Mouse (Mus musculus) embryonic fibroblast, embryonic 13.5 days (primary cell): ENCODE results near the gene Cryzl1. TPM values are rescaled to one million over a fixed set of nuclear protein-coding genes. Genes with fewer than 3 reads are reported as not detected.

Experiments
- H3K27ac ChIP-seq: 2 replicates; pipeline ENCODE4 v1.5.1; 2012; ENCODE audit warnings: low read length, control low read depth, inconsistent platforms; ENCODE audit not compliant: insufficient read depth
- H3K4me1 ChIP-seq: 2 replicates; pipeline ENCODE4 v1.6.1; 2011; ENCODE audit warnings: low read length; ENCODE audit not compliant: control insufficient read depth, insufficient read depth
- H3K4me3 ChIP-seq: 2 replicates; pipeline ENCODE4 v1.5.1; 2011; ENCODE audit warnings: mild to moderate bottlenecking, control low read depth, low read length; ENCODE audit not compliant: insufficient read depth
- CTCF ChIP-seq: IDR thresholded peaks from 2 replicates; pipeline ENCODE4 v1.5.1; 2011; ENCODE audit warnings: mild to moderate bottlenecking, control low read depth, low read length, moderate library complexity, borderline replicate concordance; ENCODE audit not compliant: insufficient read depth
- POLR2A ChIP-seq: IDR thresholded peaks from 2 replicates; pipeline ENCODE4 v1.6.1; 2011; ENCODE audit warnings: low read depth, mild to moderate bottlenecking, control low read depth, low read length, moderate library complexity
- polyA plus RNA-seq: library from polyadenylated mRNA; stranded (reverse); fragments of >200 nt; gene quantifications from 2 replicates; pipeline ENCODE4 v1.2.4, GENCODE M21; 2011; ENCODE audit warnings: low read depth; ENCODE audit not compliant: missing spikeins, insufficient read length

The Cryzl1 gene
- polyA plus RNA-seq, 1 experiment: 68.6 TPM

GRCm38 (mm10) chr16:91743055-91743454 is 14.3 kb upstream of the Cryzl1 start:
- Histone ChIP-seq H3K4me1 (peaks cover 18% of the 10 kb centered on the region), H3K27ac (no peak overlapping the region), H3K4me3 (no peak overlapping the region)
- no peak for TF ChIP-seq POLR2A
- no peak for TF ChIP-seq CTCF

- TF ChIP-seq POLR2A (no peak), CTCF (no peak)
- no peak overlapping the region for H3K4me3 ChIP-seq
- H3K27ac ChIP-seq: no peak overlapping the region
- H3K4me1 ChIP-seq: peaks cover 15% of the 10 kb centered on the region
Measured at GRCm38 (mm10) chr16:91740918-91741255, 12.1 kb upstream of the Cryzl1 start.

- Histone ChIP-seq H3K4me3 (no peak overlapping the region), H3K4me1 (peaks cover 10% of the 10 kb centered on the region), H3K27ac (no peak overlapping the region)
- TF ChIP-seq POLR2A: no peak
- TF ChIP-seq CTCF: no peak
Measured at GRCm38 (mm10) chr16:91740184-91740917, 11.6 kb upstream of the Cryzl1 start.

- Histone ChIP-seq H3K27ac (no peak overlapping the region), H3K4me1 (peaks cover 8% of the 10 kb centered on the region), H3K4me3 (no peak overlapping the region)
- TF ChIP-seq CTCF (no peak), POLR2A (no peak)
Measured at GRCm38 (mm10) chr16:91738505-91738904, 9.7 kb upstream of the Cryzl1 start.

- H3K4me1 ChIP-seq: peaks cover 9% of the 10 kb centered on the region
- no peak overlapping the region for H3K4me3 ChIP-seq
- H3K27ac ChIP-seq: no peak overlapping the region
- no peak for TF ChIP-seq CTCF
Measured at GRCm38 (mm10) chr16:91736046-91736816, 7.5 kb upstream of the Cryzl1 start.

- Histone ChIP-seq H3K27ac (no peak overlapping the region), H3K4me1 (peaks cover 9% of the 10 kb centered on the region), H3K4me3 (no peak overlapping the region)
- TF ChIP-seq POLR2A: no peak
Measured at GRCm38 (mm10) chr16:91734771-91735170, 6.0 kb upstream of the Cryzl1 start.

GRCm38 (mm10) chr16:91732816-91733215 is 4.0 kb upstream of the Cryzl1 start:
- TF ChIP-seq CTCF (no peak), POLR2A (no peak)
- H3K27ac ChIP-seq: no peak overlapping the region

GRCm38 (mm10) chr16:91730446-91730845 is 1.7 kb upstream of the Cryzl1 start:
- peak overlapping the region; percentile 96 for H3K4me3 ChIP-seq
- TF ChIP-seq CTCF: no peak
- H3K4me1 ChIP-seq: peaks cover 7% of the 10 kb centered on the region
- H3K27ac ChIP-seq: peak overlapping the region; percentile 6

More at GRCm38 (mm10) chr16:91732816-91733215, 4.0 kb upstream of the Cryzl1 start:
- Histone ChIP-seq H3K4me1 (peaks cover 9% of the 10 kb centered on the region), H3K4me3 (no peak overlapping the region)

GRCm38 (mm10) chr16:91729821-91730441 is 1.2 kb upstream of the Cryzl1 start:
- TF ChIP-seq POLR2A: 0 out of 2 replicates have a peak, but pooled peaks have one; percentile 3
- TF ChIP-seq CTCF: no peak
- Histone ChIP-seq H3K4me3 (peak overlapping the region; percentile 96), H3K4me1 (peaks cover 7% of the 10 kb centered on the region), H3K27ac (peak overlapping the region; percentile 6)

- Histone ChIP-seq H3K4me3 (peak within 1 kb of the TSS; percentile 96), H3K4me1 (peaks cover 4% of the 10 kb centered on the region; the same call in 1 of the 2 replicates), H3K27ac (peak within 1 kb of the TSS; percentile 85)
- TF ChIP-seq POLR2A (peak; percentile 96), CTCF (no peak)
Measured at GRCm38 (mm10) chr16:91729066-91729482, 299 bp upstream of the Cryzl1 start, which contains the start of gene Itsn1. Itsn1 (plus strand) TSS chr16:91729281.
